Mouse (Mus musculus) lung, adult 2 months (tissue): ENCODE data around the gene Nln. TPM values are rescaled to one million over a fixed set of nuclear protein-coding genes. Genes with fewer than 3 reads are reported as not detected.

Experiments used
- DNase-seq: peaks from one replicate; pipeline ENCODE4 v3.0.0; 2022
- H3K4me1 ChIP-seq: fragments of 200-500 bp; 2 replicates; pipeline ENCODE4 v1.6.1; 2011; ENCODE audit warnings: low read length; ENCODE audit not compliant: control insufficient read depth, insufficient read depth
- H3K4me3 ChIP-seq: fragments of 200-500 bp; replicated peaks from 2 replicates; pipeline ENCODE3; 2011; ENCODE audit warnings: low read depth, mild to moderate bottlenecking, control low read depth, low read length; ENCODE audit errors: extremely low read depth
- CTCF ChIP-seq: fragments of 200-500 bp; IDR thresholded peaks from 2 replicates; pipeline ENCODE4 v1.5.1; 2011; ENCODE audit warnings: mild to moderate bottlenecking, low read length, control low read depth; ENCODE audit not compliant: insufficient read depth
- POLR2A ChIP-seq: fragments of 200-500 bp; IDR thresholded peaks from 2 replicates; pipeline ENCODE4 v1.6.1; 2011; ENCODE audit warnings: low read depth, mild to moderate bottlenecking, control low read depth, low read length, borderline replicate concordance; ENCODE audit errors: extremely low read depth
- WGBS: fragments of 180-500 bp; shearing (Covaris S2); methylation state at CpG from one replicate; pipeline ENCODE4 v1.1.7; 2018; 5-methylcytosine and 5-hydroxymethylcytosine counted together
- polyA plus RNA-seq: library from polyadenylated mRNA; depleted of rRNA; stranded (reverse); fragments of >200 nt; gene quantifications from 2 replicates; pipeline ENCODE4 v1.2.3, GENCODE M21; 2012

Nln gene
- polyA plus RNA-seq, 1 experiment: 12.4 TPM

- TF ChIP-seq POLR2A (no peak), CTCF (no peak)
- Histone ChIP-seq H3K4me3 (no peak overlapping the region), H3K4me1 (no peaks in the 10 kb centered on the region; the same call in 1 of the 2 replicates)
- WGBS: 91% methylated on average over 20 of the region's 20 CpGs
- no peak for DNase-seq
Observed at GRCm38 (mm10) chr13:104123662-104124381, 14.4 kb upstream of the Nln start.

- 60% methylated on average over 17 of the region's 17 CpGs for WGBS
- DNase-seq: no peak
- Histone ChIP-seq H3K4me1 (no peaks in the 10 kb centered on the region; the same call in 1 of the 2 replicates), H3K4me3 (no peak overlapping the region)
- no peak for TF ChIP-seq POLR2A
Observed at GRCm38 (mm10) chr13:104122078-104122840, 12.8 kb upstream of the Nln start.

- 91% methylated on average over 2 of the region's 2 CpGs for WGBS
- DNase-seq: no peak
- Histone ChIP-seq H3K4me3 (no peak overlapping the region), H3K4me1 (no peaks in the 10 kb centered on the region)
- TF ChIP-seq CTCF: no peak
- TF ChIP-seq POLR2A: no peak
Observed at GRCm38 (mm10) chr13:104114827-104115226, 5.4 kb upstream of the Nln start.

GRCm38 (mm10) chr13:104113782-104114181, 4.4 kb upstream of the Nln start:
- Histone ChIP-seq H3K4me1 (no peaks in the 10 kb centered on the region), H3K4me3 (no peak overlapping the region)
- 94% methylated on average over 4 of the region's 4 CpGs for WGBS
- TF ChIP-seq CTCF (no peak), POLR2A (no peak)
- no peak for DNase-seq

GRCm38 (mm10) chr13:104112266-104112900, 3.0 kb upstream of the Nln start:
- DNase-seq: no peak
- WGBS: 45% methylated on average over 12 of the region's 12 CpGs
- no peak for TF ChIP-seq CTCF
- no peak for TF ChIP-seq POLR2A
- Histone ChIP-seq H3K4me3 (no peak overlapping the region), H3K4me1 (no peaks in the 10 kb centered on the region)

GRCm38 (mm10) chr13:104110526-104110925, 1.1 kb upstream of the Nln start:
- H3K4me1 ChIP-seq: no peaks in the 10 kb centered on the region
- peak overlapping the region; percentile 67 for H3K4me3 ChIP-seq
- WGBS: 45% methylated on average over 7 of the region's 7 CpGs
- TF ChIP-seq CTCF: no peak
- DNase-seq: no peak

- peak; percentile 41 for DNase-seq
- WGBS: 4% methylated on average over 35 of the region's 38 CpGs
- no peak for TF ChIP-seq CTCF
- TF ChIP-seq POLR2A: no peak
- H3K4me3 ChIP-seq: peak overlapping the region; percentile 67
- no peaks in the 10 kb centered on the region for H3K4me1 ChIP-seq
Observed at GRCm38 (mm10) chr13:104109816-104110521, 555 bp upstream of the Nln start.

- Histone ChIP-seq H3K4me1 (no peaks in the 10 kb centered on the region), H3K4me3 (peak overlapping the region; percentile 75)
- peak; percentile 10 for DNase-seq
- TF ChIP-seq CTCF: no peak
- TF ChIP-seq POLR2A: no peak
- WGBS: 2% methylated on average over 24 of the region's 24 CpGs
Observed at GRCm38 (mm10) chr13:104108651-104109287, 645 bp downstream of the Nln start.

- no peaks in the 10 kb centered on the region for H3K4me1 ChIP-seq
- H3K4me3 ChIP-seq: no peak overlapping the region
- TF ChIP-seq CTCF (no peak), POLR2A (no peak)
- DNase-seq: no peak
- WGBS: 86% methylated on average over 5 of the region's 5 CpGs
Observed at GRCm38 (mm10) chr13:104101606-104102235, 7.7 kb downstream of the Nln start.

- TF ChIP-seq POLR2A (no peak), CTCF (no peak)
- Histone ChIP-seq H3K4me3 (no peak overlapping the region), H3K4me1 (peaks cover 3% of the 10 kb centered on the region; the same call in 1 of the 2 replicates)
- no peak for DNase-seq
- WGBS: 89% methylated on average over 4 of the region's 4 CpGs
Observed at GRCm38 (mm10) chr13:104100416-104100815, 9.0 kb downstream of the Nln start.
